Mouse (Mus musculus): ENCODE data around the gene Grsf1. TPM values are rescaled to one million over a fixed set of nuclear protein-coding genes. Genes with fewer than 3 reads are reported as not detected.
A peak's percentile ranks its signal among the peaks of the same experiment; 100 is the strongest.

Grsf1 gene
- polyA plus RNA-seq, 1 experiment: 1.7 TPM

DNA sequence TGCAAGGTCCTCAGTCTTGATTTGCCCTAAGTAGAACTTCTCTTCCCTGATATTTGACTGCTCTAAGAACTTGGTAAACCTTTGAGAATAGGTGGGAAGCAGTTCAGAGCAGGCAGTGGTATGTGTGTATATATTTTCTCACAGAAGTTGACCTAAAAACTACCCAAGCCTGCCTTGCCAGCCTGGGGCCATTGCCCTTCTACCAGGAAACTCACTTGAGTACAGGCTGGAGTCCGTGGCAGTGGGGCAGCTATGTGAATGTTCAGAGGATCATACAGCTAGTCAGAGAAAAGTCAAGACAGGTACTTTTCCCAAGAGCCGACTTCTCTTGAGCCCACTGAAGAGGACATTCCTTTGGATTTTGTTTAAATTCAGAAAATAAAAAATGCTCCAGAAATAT, 31.1 kb downstream of the Grsf1 start:
- peaks cover 15% of the 10 kb centered on the region for H3K36me3 ChIP-seq (ENCODE audit: control insufficient read depth)
- no peaks in the 10 kb centered on the region for H3K9me3 ChIP-seq (ENCODE audit: control insufficient read depth, low read length)
- peaks cover 14% of the 10 kb centered on the region for H3K4me1 ChIP-seq (ENCODE audit: control insufficient read depth)
- no peaks in the 10 kb centered on the region for H3K27me3 ChIP-seq (ENCODE audit: control insufficient read depth)
- TF ChIP-seq TAL1 (IDR thresholded peaks at IDR 0.05; ENCODE audit: low read length): no peak
- no peak for TF ChIP-seq GATA1 (IDR thresholded peaks at IDR 0.05; ENCODE audit: low read length)
- H3K4me3 ChIP-seq (replicated peaks): no peak overlapping the region

DNA sequence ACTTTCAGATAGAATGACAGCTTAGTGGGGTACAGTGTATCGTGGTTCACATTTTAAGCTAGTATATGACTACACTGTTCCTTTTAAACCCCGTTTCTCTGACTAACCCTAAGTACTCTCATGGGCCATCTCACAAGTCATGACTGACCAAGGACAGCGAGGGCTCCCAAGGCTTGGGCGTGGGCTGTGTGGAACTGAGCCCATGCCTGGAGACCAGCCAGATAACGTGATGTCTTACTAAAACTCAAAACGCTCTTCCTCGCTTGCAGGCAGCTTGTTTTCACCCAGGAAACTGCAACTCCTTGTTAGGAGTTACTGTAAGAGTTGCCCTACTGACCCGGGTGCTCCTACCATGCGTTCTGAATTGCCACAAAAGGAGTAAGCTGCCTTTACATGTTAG, 32.5 kb downstream of the Grsf1 start:
- Histone ChIP-seq H3K4me1 (ENCODE audit: control insufficient read depth) (peaks cover under 1% of the 10 kb centered on the region; the same call in 1 of the 2 replicates), H3K36me3 (ENCODE audit: control insufficient read depth) (peaks cover 7% of the 10 kb centered on the region), H3K27me3 (ENCODE audit: control insufficient read depth) (no peaks in the 10 kb centered on the region), H3K9me3 (ENCODE audit: control insufficient read depth, low read length) (no peaks in the 10 kb centered on the region), H3K4me3 (replicated peaks) (no peak overlapping the region)
- TF ChIP-seq GATA1 (IDR thresholded peaks at IDR 0.05; ENCODE audit: low read length): no peak
- TF ChIP-seq TAL1 (IDR thresholded peaks at IDR 0.05; ENCODE audit: low read length): no peak

DNA sequence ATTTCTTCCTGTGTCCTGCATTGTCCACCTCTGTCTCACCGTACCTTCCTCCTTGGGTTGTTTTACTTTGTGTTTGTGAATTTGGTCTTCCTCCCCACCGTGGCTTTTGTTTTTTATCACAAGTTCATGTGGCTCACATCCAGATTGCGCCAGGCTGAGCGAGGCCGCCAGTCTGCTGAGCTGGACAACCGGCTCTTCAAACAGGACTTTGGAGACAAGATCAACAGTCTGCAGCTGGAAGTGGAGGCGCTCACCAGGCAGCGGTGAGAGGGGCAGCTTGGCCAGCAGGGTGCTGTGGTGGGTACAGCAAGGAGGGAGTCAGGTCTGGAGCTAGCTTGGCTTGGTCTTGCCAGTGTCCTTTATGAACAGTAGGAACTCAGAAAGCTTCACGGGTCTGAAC, 33.2 kb downstream of the Grsf1 start:
- no peak for TF ChIP-seq TAL1 (IDR thresholded peaks at IDR 0.05; ENCODE audit: low read length)
- no peak for TF ChIP-seq GATA1 (IDR thresholded peaks at IDR 0.05; ENCODE audit: low read length)
- H3K4me1 ChIP-seq (ENCODE audit: control insufficient read depth): no peaks in the 10 kb centered on the region
- H3K4me3 ChIP-seq (replicated peaks): no peak overlapping the region
- H3K36me3 ChIP-seq (ENCODE audit: control insufficient read depth): peaks cover 3% of the 10 kb centered on the region; the same call in 1 of the 2 replicates
- H3K9me3 ChIP-seq (ENCODE audit: control insufficient read depth, low read length): no peaks in the 10 kb centered on the region
- no peaks in the 10 kb centered on the region for H3K27me3 ChIP-seq (ENCODE audit: control insufficient read depth)

DNA sequence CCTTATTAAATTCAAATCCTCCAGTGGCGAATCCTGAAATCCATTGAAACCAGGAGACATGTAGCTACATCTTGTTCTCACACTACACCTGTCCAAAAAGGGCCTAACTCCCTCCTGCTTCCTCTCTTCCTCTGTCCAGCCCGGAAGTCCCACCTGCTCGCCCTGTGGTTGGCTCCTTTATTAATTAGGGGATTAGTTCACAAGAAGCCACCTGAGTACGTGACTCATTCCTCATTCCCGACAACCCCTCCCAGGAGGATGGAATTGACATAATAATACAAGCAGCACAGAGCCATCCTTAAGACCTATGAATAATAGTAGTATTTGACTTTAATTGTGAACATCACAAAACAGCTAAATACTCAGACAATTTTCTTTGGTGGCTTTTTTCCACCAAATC, 41.9 kb downstream of the Grsf1 start:
- no peaks in the 10 kb centered on the region for H3K27me3 ChIP-seq (ENCODE audit: control insufficient read depth)
- H3K9me3 ChIP-seq (ENCODE audit: control insufficient read depth, low read length): no peaks in the 10 kb centered on the region
- peaks cover 18% of the 10 kb centered on the region for H3K36me3 ChIP-seq (ENCODE audit: control insufficient read depth)
- H3K4me3 ChIP-seq (replicated peaks): no peak overlapping the region
- TF ChIP-seq TAL1 (IDR thresholded peaks at IDR 0.05; ENCODE audit: low read length) (no peak), GATA1 (IDR thresholded peaks at IDR 0.05; ENCODE audit: low read length) (no peak)
- H3K4me1 ChIP-seq (ENCODE audit: control insufficient read depth): peaks cover 5% of the 10 kb centered on the region

DNA sequence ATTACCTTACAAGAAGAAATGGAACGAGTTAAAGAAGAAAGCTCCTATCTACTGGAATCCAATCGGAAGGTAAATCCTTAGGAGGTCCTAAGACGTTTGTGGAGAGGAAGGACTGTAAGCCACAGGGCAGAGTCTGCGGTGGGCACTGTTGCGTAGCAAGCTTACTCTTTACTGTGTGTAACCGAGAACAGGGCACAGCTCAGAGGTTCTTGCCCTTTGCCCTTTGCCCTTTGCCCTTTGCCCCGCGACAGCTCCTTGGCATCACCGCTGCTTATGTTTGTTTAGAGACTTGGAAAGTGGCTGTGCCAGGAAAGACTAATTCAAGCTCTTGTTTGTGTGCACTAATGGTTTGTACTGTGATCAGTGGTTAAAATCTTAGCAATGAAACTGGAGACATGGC, 43.5 kb downstream of the Grsf1 start:
- no peak overlapping the region for H3K4me3 ChIP-seq (replicated peaks)
- H3K36me3 ChIP-seq (ENCODE audit: control insufficient read depth): peaks cover 21% of the 10 kb centered on the region
- peaks cover 22% of the 10 kb centered on the region for H3K4me1 ChIP-seq (ENCODE audit: control insufficient read depth)
- no peaks in the 10 kb centered on the region for H3K27me3 ChIP-seq (ENCODE audit: control insufficient read depth)
- TF ChIP-seq TAL1 (IDR thresholded peaks at IDR 0.05; ENCODE audit: low read length) (no peak), GATA1 (IDR thresholded peaks at IDR 0.05; ENCODE audit: low read length) (no peak)
- no peaks in the 10 kb centered on the region for H3K9me3 ChIP-seq (ENCODE audit: control insufficient read depth, low read length)

DNA sequence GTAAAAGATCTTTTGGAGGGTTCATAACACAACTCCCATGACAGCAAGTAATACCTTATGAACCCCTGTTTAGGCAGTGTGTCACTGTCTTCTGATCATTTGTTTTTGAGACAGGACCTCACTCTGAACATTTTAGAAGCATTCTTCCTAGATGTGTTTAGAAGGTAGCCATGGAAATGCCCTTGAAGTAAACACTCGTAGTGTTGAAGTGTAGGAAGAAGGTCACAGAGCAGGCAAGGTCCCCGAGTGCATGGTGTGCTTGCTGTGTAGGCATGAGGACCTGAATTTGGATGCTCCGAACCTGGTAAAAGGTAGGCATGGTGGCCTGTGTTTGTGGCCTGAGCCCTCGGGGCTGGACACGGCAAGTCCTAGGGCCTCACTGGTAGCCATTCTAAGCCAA, 44.4 kb downstream of the Grsf1 start:
- TF ChIP-seq GATA1 (IDR thresholded peaks at IDR 0.05; ENCODE audit: low read length) (no peak), TAL1 (IDR thresholded peaks at IDR 0.05; ENCODE audit: low read length) (no peak)
- Histone ChIP-seq H3K27me3 (ENCODE audit: control insufficient read depth) (no peaks in the 10 kb centered on the region), H3K4me1 (ENCODE audit: control insufficient read depth) (peaks cover 30% of the 10 kb centered on the region), H3K9me3 (ENCODE audit: control insufficient read depth, low read length) (no peaks in the 10 kb centered on the region), H3K4me3 (replicated peaks) (no peak overlapping the region), H3K36me3 (ENCODE audit: control insufficient read depth) (peaks cover 18% of the 10 kb centered on the region)

DNA sequence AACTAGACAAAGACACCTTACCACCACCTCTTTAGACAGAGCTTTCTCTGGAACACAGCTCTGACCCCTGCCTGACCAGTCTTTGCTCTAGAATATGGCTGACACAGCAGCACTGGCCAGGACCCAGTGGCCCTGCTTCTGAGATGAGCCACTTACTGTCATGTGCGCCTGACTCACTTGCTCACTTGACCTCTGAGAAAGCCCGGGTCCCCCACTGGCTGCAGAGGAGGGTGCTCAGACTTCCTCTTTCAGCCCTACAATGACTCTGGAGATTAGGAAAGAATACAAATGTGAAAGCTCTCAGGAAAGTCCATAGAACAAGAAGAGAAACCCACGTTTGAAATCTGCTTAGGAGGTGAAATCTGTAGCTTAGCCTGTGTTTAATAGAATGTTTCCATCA, 45.1 kb downstream of the Grsf1 start:
- H3K27me3 ChIP-seq (ENCODE audit: control insufficient read depth): no peaks in the 10 kb centered on the region
- H3K4me1 ChIP-seq (ENCODE audit: control insufficient read depth): peaks cover 34% of the 10 kb centered on the region
- no peak overlapping the region for H3K4me3 ChIP-seq (replicated peaks)
- no peak for TF ChIP-seq GATA1 (IDR thresholded peaks at IDR 0.05; ENCODE audit: low read length)
- no peak for TF ChIP-seq TAL1 (IDR thresholded peaks at IDR 0.05; ENCODE audit: low read length)
- H3K9me3 ChIP-seq (ENCODE audit: control insufficient read depth, low read length): no peaks in the 10 kb centered on the region
- peaks cover 18% of the 10 kb centered on the region for H3K36me3 ChIP-seq (ENCODE audit: control insufficient read depth)

DNA sequence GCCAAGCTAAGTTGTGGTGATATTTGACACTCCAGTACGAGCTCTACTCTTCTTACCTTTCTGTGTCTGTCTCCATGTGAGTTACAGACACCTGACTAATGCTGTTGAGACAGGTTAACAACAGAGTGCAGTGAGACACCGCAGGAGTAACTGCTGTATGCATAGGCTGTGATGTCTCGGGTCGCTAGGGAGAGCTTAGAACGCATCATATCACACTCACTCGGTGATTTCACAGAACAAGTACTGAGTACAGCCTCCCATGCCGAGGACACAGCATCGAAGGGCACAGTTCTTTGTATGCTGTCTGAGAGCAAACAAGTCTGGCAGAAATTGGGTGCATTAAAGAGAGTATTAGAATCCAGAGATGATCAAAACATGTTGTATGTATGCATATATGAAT, 46.0 kb downstream of the Grsf1 start:
- H3K36me3 ChIP-seq (ENCODE audit: control insufficient read depth): peaks cover 13% of the 10 kb centered on the region

DNA sequence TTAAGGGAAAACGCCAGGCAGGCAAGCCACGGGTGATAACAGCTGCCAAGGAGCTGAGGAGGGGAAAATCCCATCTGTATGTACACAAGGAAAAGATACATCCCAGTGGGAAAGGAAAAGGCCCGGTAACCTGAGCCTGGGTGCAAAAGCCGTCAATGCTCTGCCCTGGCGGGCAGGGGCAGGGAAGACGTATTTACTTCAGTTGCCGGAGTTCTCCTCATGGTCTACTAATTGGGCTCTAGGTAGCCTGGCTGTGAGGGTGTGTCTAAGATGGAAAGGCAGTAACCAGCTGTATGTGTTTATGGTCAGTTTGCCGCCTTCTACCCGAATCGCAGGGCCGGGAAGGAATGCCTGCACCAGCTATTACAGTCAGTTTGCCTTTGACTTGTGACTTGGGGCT, 46.8 kb downstream of the Grsf1 start:
- H3K9me3 ChIP-seq (ENCODE audit: control insufficient read depth, low read length): no peaks in the 10 kb centered on the region
- peaks cover 13% of the 10 kb centered on the region for H3K36me3 ChIP-seq (ENCODE audit: control insufficient read depth)
- H3K4me3 ChIP-seq (replicated peaks): no peak overlapping the region
- TF ChIP-seq TAL1 (IDR thresholded peaks at IDR 0.05; ENCODE audit: low read length): no peak
- TF ChIP-seq GATA1 (IDR thresholded peaks at IDR 0.05; ENCODE audit: low read length): no peak
- no peaks in the 10 kb centered on the region for H3K27me3 ChIP-seq (ENCODE audit: control insufficient read depth)
- H3K4me1 ChIP-seq (ENCODE audit: control insufficient read depth): peaks cover 36% of the 10 kb centered on the region

More for the DNA sequence above, 46.0 kb downstream of the Grsf1 start:
- Histone ChIP-seq H3K27me3 (ENCODE audit: control insufficient read depth) (no peaks in the 10 kb centered on the region), H3K4me1 (ENCODE audit: control insufficient read depth) (peaks cover 36% of the 10 kb centered on the region), H3K4me3 (replicated peaks) (no peak overlapping the region), H3K9me3 (ENCODE audit: control insufficient read depth, low read length) (no peaks in the 10 kb centered on the region)
- no peak for TF ChIP-seq TAL1 (IDR thresholded peaks at IDR 0.05; ENCODE audit: low read length)
- no peak for TF ChIP-seq GATA1 (IDR thresholded peaks at IDR 0.05; ENCODE audit: low read length)

DNA sequence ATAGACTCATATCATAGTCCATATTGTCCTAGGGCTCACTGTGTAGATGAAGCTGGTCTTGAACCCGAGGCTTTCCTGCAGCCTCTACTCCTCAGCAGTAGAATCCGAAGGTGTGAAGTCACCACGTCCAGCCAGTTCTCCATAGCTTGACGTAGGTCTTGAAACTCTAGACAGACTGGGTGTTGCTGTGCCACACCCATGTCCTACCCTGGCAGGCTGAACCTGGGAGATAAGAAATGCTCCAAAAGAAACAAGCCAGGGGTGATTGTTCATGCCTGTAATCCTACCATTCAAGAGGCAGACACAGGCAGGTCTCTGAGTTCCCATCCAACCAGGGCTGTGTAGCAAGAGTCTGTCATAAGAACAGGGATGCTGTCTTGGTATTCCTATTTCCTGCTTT, 48.4 kb downstream of the Grsf1 start:
- no peaks in the 10 kb centered on the region for H3K27me3 ChIP-seq (ENCODE audit: control insufficient read depth)
- TF ChIP-seq TAL1 (IDR thresholded peaks at IDR 0.05; ENCODE audit: low read length) (peak; percentile 75), GATA1 (IDR thresholded peaks at IDR 0.05; ENCODE audit: low read length) (peak; percentile 78)
- no peaks in the 10 kb centered on the region for H3K9me3 ChIP-seq (ENCODE audit: control insufficient read depth, low read length)
- peaks cover 36% of the 10 kb centered on the region for H3K4me1 ChIP-seq (ENCODE audit: control insufficient read depth)
- H3K36me3 ChIP-seq (ENCODE audit: control insufficient read depth): peaks cover 13% of the 10 kb centered on the region
- H3K4me3 ChIP-seq (replicated peaks): peak overlapping the region; percentile 2

Measured in erythroblast, embryonic 14.5 days (primary cell).